Mouse (Mus musculus) myocyte (in vitro differentiated cells): ENCODE results near the gene Sox5. TPM values are rescaled to one million over a fixed set of nuclear protein-coding genes. Genes with fewer than 3 reads are reported as not detected.

Experiments
- H3K27me3 ChIP-seq: one replicate; pipeline ENCODE4 v1.6.1; 2011; ENCODE audit not compliant: control insufficient read depth, insufficient read depth, insufficient read length
- H3K36me3 ChIP-seq: one replicate; pipeline ENCODE4 v1.6.1; 2011; ENCODE audit not compliant: control insufficient read depth, insufficient read depth
- H3K4me2 ChIP-seq: one replicate; pipeline ENCODE4 v1.6.1; 2011; ENCODE audit warnings: low read depth, control low read depth
- H3K4me3 ChIP-seq: one replicate; pipeline ENCODE4 v1.5.1; 2011; ENCODE audit warnings: mild to moderate bottlenecking, control low read depth, moderate library complexity
- H3K79me2 ChIP-seq: one replicate; pipeline ENCODE4 v1.6.1; 2011; ENCODE audit not compliant: control insufficient read depth, insufficient read depth
- H3ac ChIP-seq: one replicate; pipeline ENCODE4 v1.6.1; 2011; ENCODE audit not compliant: control insufficient read depth, insufficient read length
- CEBPB ChIP-seq: IDR thresholded peaks from 2 replicates; pipeline ENCODE4 v1.6.1; 2011; ENCODE audit warnings: mild to moderate bottlenecking, moderate library complexity; ENCODE audit not compliant: poor library complexity, insufficient read depth, severe bottlenecking
- E2F4 ChIP-seq: IDR thresholded peaks from one replicate; pipeline ENCODE4 v1.6.1; 2011; ENCODE audit warnings: mild to moderate bottlenecking, control low read depth, moderate library complexity; ENCODE audit not compliant: insufficient read depth
- MAX ChIP-seq: IDR thresholded peaks from one replicate; pipeline ENCODE4 v1.6.1; 2011; ENCODE audit warnings: low read depth, mild to moderate bottlenecking, control low read depth
- MYOD1 ChIP-seq, 3 experiments: IDR thresholded peaks; one replicate each; pipeline ENCODE4 v1.6.1; 2011; ENCODE audit warnings: control low read depth in 2 of 3, low read depth in 2 of 3, mild to moderate bottlenecking in 2 of 3, moderate library complexity in 1 of 3; ENCODE audit not compliant: insufficient read length in 2 of 3, control insufficient read depth in 1 of 3
- MYOG ChIP-seq, 3 experiments: IDR thresholded peaks; one replicate each; pipeline ENCODE4 v1.6.1; 2011; ENCODE audit warnings: control low read depth in 2 of 3, low read depth in 2 of 3, mild to moderate bottlenecking in 2 of 3; ENCODE audit not compliant: insufficient read length in 2 of 3, control insufficient read depth in 1 of 3, insufficient read depth in 1 of 3
- POLR2A ChIP-seq: IDR thresholded peaks from one replicate; pipeline ENCODE4 v1.6.1; 2011; ENCODE audit warnings: low read depth, mild to moderate bottlenecking, control low read depth, moderate library complexity; ENCODE audit not compliant: insufficient read length
- POLR2AphosphoS2 ChIP-seq: IDR thresholded peaks from one replicate; pipeline ENCODE4 v1.6.1; 2011; ENCODE audit warnings: low read depth, control low read depth; ENCODE audit not compliant: insufficient read length
- REST ChIP-seq: IDR thresholded peaks from one replicate; pipeline ENCODE4 v1.6.1; 2011; ENCODE audit warnings: mild to moderate bottlenecking, control low read depth, moderate library complexity; ENCODE audit not compliant: insufficient read depth, insufficient read length
- SRF ChIP-seq: IDR thresholded peaks from one replicate; pipeline ENCODE4 v1.6.1; 2011; ENCODE audit warnings: low read depth; ENCODE audit not compliant: control insufficient read depth, insufficient read length
- TCF12 ChIP-seq: IDR thresholded peaks from one replicate; pipeline ENCODE4 v1.6.1; 2011; ENCODE audit warnings: mild to moderate bottlenecking, control low read depth; ENCODE audit not compliant: poor library complexity, insufficient read depth, severe bottlenecking
- TCF3 ChIP-seq: IDR thresholded peaks from one replicate; pipeline ENCODE4 v1.6.1; 2011; ENCODE audit warnings: low read depth, control low read depth; ENCODE audit not compliant: insufficient read length
- USF1 ChIP-seq: IDR thresholded peaks from one replicate; pipeline ENCODE4 v1.6.1; 2011; ENCODE audit warnings: low read depth, mild to moderate bottlenecking, control low read depth, moderate library complexity
- polyA plus RNA-seq: library from polyadenylated mRNA; unstranded; fragments of >200 nt; fragmentation: generic; extraction: Trizol; gene quantifications from one replicate; pipeline ENCODE4 v1.2.1, GENCODE M21; 2012; ENCODE audit warnings: missing spikeins

Gene Sox5
- polyA plus RNA-seq, 1 experiment: 0.50 TPM

GRCm38 (mm10) chr6:144429276-144429675 lies 352.5 kb downstream of the Sox5 start:
- no peaks in the 10 kb centered on the region for H3K36me3 ChIP-seq
- H3K27me3 ChIP-seq: no peaks in the 10 kb centered on the region
- H3K79me2 ChIP-seq: no peaks in the 10 kb centered on the region
- no peak overlapping the region for H3K4me2 ChIP-seq
- no peak overlapping the region for H3K4me3 ChIP-seq
- no peak overlapping the region for H3ac ChIP-seq
- no peak for TF ChIP-seq MYOD1 (IDR thresholded peaks at IDR 0.05; ENCODE audit: control insufficient read depth in 1 of 3, insufficient read length in 2 of 3, low read depth in 2 of 3)
- no peak for TF ChIP-seq TCF12
- TF ChIP-seq USF1: no peak
- TF ChIP-seq CEBPB: no peak
- TF ChIP-seq REST: no peak
- no peak for TF ChIP-seq TCF3
- no peak for TF ChIP-seq E2F4
- no peak for TF ChIP-seq MYOG (IDR thresholded peaks at IDR 0.05; ENCODE audit: control insufficient read depth in 1 of 3, insufficient read depth in 1 of 3, insufficient read length in 2 of 3, low read depth in 2 of 3)
- no peak for TF ChIP-seq MAX
- TF ChIP-seq POLR2AphosphoS2: no peak
- TF ChIP-seq POLR2A: no peak
- TF ChIP-seq SRF: no peak

GRCm38 (mm10) chr6:144408030-144408429 lies 373.7 kb downstream of the Sox5 start:
- no peak for TF ChIP-seq USF1
- no peak for TF ChIP-seq TCF3
- no peak for TF ChIP-seq TCF12
- TF ChIP-seq MYOG (IDR thresholded peaks at IDR 0.05; ENCODE audit: control insufficient read depth in 1 of 3, insufficient read depth in 1 of 3, insufficient read length in 2 of 3, low read depth in 2 of 3): no peak
- TF ChIP-seq POLR2AphosphoS2: no peak
- TF ChIP-seq POLR2A: no peak
- Histone ChIP-seq H3K79me2 (no peaks in the 10 kb centered on the region), H3ac (no peak overlapping the region), H3K27me3 (no peaks in the 10 kb centered on the region), H3K4me3 (no peak overlapping the region), H3K4me2 (no peak overlapping the region), H3K36me3 (no peaks in the 10 kb centered on the region)

- Histone ChIP-seq H3K4me3 (no peak overlapping the region), H3K27me3 (no peaks in the 10 kb centered on the region), H3K79me2 (no peaks in the 10 kb centered on the region), H3K36me3 (no peaks in the 10 kb centered on the region), H3K4me2 (no peak overlapping the region), H3ac (no peak overlapping the region)
- TF ChIP-seq TCF12 (no peak), REST (no peak), POLR2AphosphoS2 (no peak), MAX (no peak), E2F4 (no peak)
Observed at GRCm38 (mm10) chr6:144398115-144398514, 383.7 kb downstream of the Sox5 start.

- H3K36me3 ChIP-seq: no peaks in the 10 kb centered on the region
- no peak overlapping the region for H3K4me3 ChIP-seq
- no peaks in the 10 kb centered on the region for H3K79me2 ChIP-seq
- no peak overlapping the region for H3ac ChIP-seq
- no peak overlapping the region for H3K4me2 ChIP-seq
- TF ChIP-seq MYOD1 (IDR thresholded peaks at IDR 0.05; ENCODE audit: control insufficient read depth in 1 of 3, insufficient read length in 2 of 3, low read depth in 2 of 3) (no peak), REST (no peak)
- H3K27me3 ChIP-seq: no peaks in the 10 kb centered on the region
Observed at GRCm38 (mm10) chr6:144393151-144393550, 388.6 kb downstream of the Sox5 start.

- no peak overlapping the region for H3K4me2 ChIP-seq
- no peak overlapping the region for H3K4me3 ChIP-seq
- no peak overlapping the region for H3ac ChIP-seq
- TF ChIP-seq MAX (no peak), TCF12 (no peak), USF1 (no peak), POLR2AphosphoS2 (no peak), TCF3 (no peak)
- no peaks in the 10 kb centered on the region for H3K27me3 ChIP-seq
- no peaks in the 10 kb centered on the region for H3K79me2 ChIP-seq
- H3K36me3 ChIP-seq: no peaks in the 10 kb centered on the region
Observed at GRCm38 (mm10) chr6:144389333-144390054, 392.3 kb downstream of the Sox5 start.
